Mouse (Mus musculus) embryonic facial prominence, embryonic 15.5 days (tissue): ENCODE data around the gene Glipr2. TPM values are rescaled to one million over a fixed set of nuclear protein-coding genes. Genes with fewer than 3 reads are reported as not detected.

Experiments
- ATAC-seq: fragments of 200-750 bp; cut with Nextera tagmentation; 2 replicates; pipeline ENCODE4 v1.8.0; 2017; ENCODE audit warnings: low read depth, moderate TSS enrichment; ENCODE audit not compliant: insufficient number of reproducible peaks, low FRiP score, low TSS enrichment
- H3K27ac ChIP-seq: fragments of 300-500 bp; sonication (generic); replicated peaks from 2 replicates; pipeline ENCODE4 v1.5.1; 2015; ENCODE audit warnings: mild to moderate bottlenecking, inconsistent platforms
- H3K27me3 ChIP-seq: fragments of 300-500 bp; sonication (generic); 2 replicates; pipeline ENCODE4 v1.6.1; 2015; ENCODE audit warnings: inconsistent platforms
- H3K36me3 ChIP-seq: fragments of 300-500 bp; sonication (generic); 2 replicates; pipeline ENCODE4 v1.6.1; 2015; ENCODE audit warnings: mild to moderate bottlenecking, inconsistent platforms
- H3K4me1 ChIP-seq: fragments of 300-500 bp; sonication (generic); 2 replicates; pipeline ENCODE4 v1.6.1; 2015; ENCODE audit warnings: inconsistent platforms
- H3K4me2 ChIP-seq: fragments of 300-500 bp; sonication (generic); replicated peaks from 2 replicates; pipeline ENCODE4 v1.6.1; 2015; ENCODE audit warnings: mild to moderate bottlenecking, inconsistent platforms
- H3K4me3 ChIP-seq: fragments of 300-500 bp; sonication (generic); replicated peaks from 2 replicates; pipeline ENCODE4 v1.5.1; 2015; ENCODE audit warnings: mild to moderate bottlenecking, inconsistent platforms
- H3K9ac ChIP-seq: fragments of 300-500 bp; sonication (generic); 2 replicates; pipeline ENCODE4 v1.6.1; 2015; ENCODE audit warnings: inconsistent platforms
- H3K9me3 ChIP-seq: fragments of 300-500 bp; sonication (generic); replicated peaks from 2 replicates; pipeline ENCODE4 v1.6.1; 2016; ENCODE audit warnings: inconsistent platforms
- WGBS: fragments of 180-500 bp; shearing (Covaris S2); methylation state at CpG from one replicate; pipeline ENCODE4 v1.1.7; 2015; 5-methylcytosine and 5-hydroxymethylcytosine counted together
- polyA plus RNA-seq: library from polyadenylated mRNA; unstranded; fragments of >200 nt; fragmentation: Nextera tagmentation; extraction: Ambion mirVana; gene quantifications from 2 replicates; pipeline ENCODE4 v1.2.1, GENCODE M21; 2015

The Glipr2 gene
- polyA plus RNA-seq, 1 experiment from 2014 or later = 84.4 TPM

- H3K9ac ChIP-seq = no peak overlapping the region; the same call in 1 of the 2 replicates
- H3K36me3 ChIP-seq = no peaks in the 10 kb centered on the region
- peak overlapping the region; percentile 37 for H3K4me3 ChIP-seq
- no peaks in the 10 kb centered on the region for H3K27me3 ChIP-seq
- peak overlapping the region; percentile 65 for H3K4me2 ChIP-seq
- H3K4me1 ChIP-seq = peaks cover 36% of the 10 kb centered on the region
- peak overlapping the region; percentile 22; the same call in 1 of the 2 replicates for H3K27ac ChIP-seq
- WGBS = 3% methylated on average over 24 of the region's 24 CpGs
- peak; percentile 90 for ATAC-seq
- no peaks in the 10 kb centered on the region for H3K9me3 ChIP-seq
Measured at GRCm38 (mm10) chr4:43982053-43982732, 25.0 kb downstream of the Glipr2 start.

- Histone ChIP-seq H3K4me1 (peaks cover 33% of the 10 kb centered on the region), H3K27me3 (no peaks in the 10 kb centered on the region), H3K36me3 (no peaks in the 10 kb centered on the region), H3K4me2 (peak within 1 kb of the TSS; percentile 65), H3K9ac (no peak within 1 kb of the TSS), H3K4me3 (peak within 1 kb of the TSS; percentile 37), H3K27ac (0 out of 2 replicates have a peak within 1 kb of the TSS, but pooled peaks have one; percentile 22), H3K9me3 (no peaks in the 10 kb centered on the region)
- ATAC-seq = no peak
- 62% methylated on average over 11 of the region's 11 CpGs for WGBS
Measured at GRCm38 (mm10) chr4:43983181-43983580, 26.0 kb downstream of the Glipr2 start, which contains the start of gene Ccin. TSS of gene Ccin (plus strand) at chr4:43983483.

GRCm38 (mm10) chr4:43983756-43984155 is 26.6 kb downstream of the Glipr2 start:
- WGBS = 89% methylated on average over 22 of the region's 22 CpGs
- H3K27ac ChIP-seq = no peak overlapping the region
- no peaks in the 10 kb centered on the region for H3K36me3 ChIP-seq
- no peak overlapping the region for H3K9ac ChIP-seq
- H3K9me3 ChIP-seq = no peaks in the 10 kb centered on the region
- ATAC-seq = no peak
- no peaks in the 10 kb centered on the region for H3K27me3 ChIP-seq
- H3K4me1 ChIP-seq = peaks cover 28% of the 10 kb centered on the region
- no peak overlapping the region for H3K4me3 ChIP-seq
- H3K4me2 ChIP-seq = no peak overlapping the region

GRCm38 (mm10) chr4:43984326-43984725 is 27.1 kb downstream of the Glipr2 start:
- Histone ChIP-seq H3K4me3 (no peak overlapping the region), H3K4me2 (no peak overlapping the region), H3K27me3 (no peaks in the 10 kb centered on the region), H3K9ac (no peak overlapping the region), H3K27ac (no peak overlapping the region), H3K9me3 (no peaks in the 10 kb centered on the region), H3K4me1 (peaks cover 22% of the 10 kb centered on the region), H3K36me3 (no peaks in the 10 kb centered on the region)
- WGBS = 93% methylated on average over 19 of the region's 19 CpGs
- ATAC-seq = no peak

- Histone ChIP-seq H3K9me3 (no peaks in the 10 kb centered on the region), H3K4me2 (no peak overlapping the region), H3K27me3 (no peaks in the 10 kb centered on the region), H3K4me1 (no peaks in the 10 kb centered on the region), H3K27ac (no peak overlapping the region), H3K36me3 (no peaks in the 10 kb centered on the region), H3K9ac (no peak overlapping the region), H3K4me3 (no peak overlapping the region)
- 87% methylated on average over 3 of the region's 3 CpGs for WGBS
- no peak for ATAC-seq
Measured at GRCm38 (mm10) chr4:43988976-43989375, 31.8 kb downstream of the Glipr2 start.

GRCm38 (mm10) chr4:43993072-43993471 is 35.9 kb downstream of the Glipr2 start:
- no peak overlapping the region for H3K4me3 ChIP-seq
- no peaks in the 10 kb centered on the region for H3K9me3 ChIP-seq
- H3K4me1 ChIP-seq = no peaks in the 10 kb centered on the region
- H3K4me2 ChIP-seq = no peak overlapping the region
- H3K27ac ChIP-seq = no peak overlapping the region
- H3K9ac ChIP-seq = no peak overlapping the region
- no peaks in the 10 kb centered on the region for H3K36me3 ChIP-seq
- WGBS = 90% methylated on average over 11 of the region's 11 CpGs
- no peak for ATAC-seq
- no peaks in the 10 kb centered on the region for H3K27me3 ChIP-seq

- WGBS = 80% methylated on average over 2 of the region's 2 CpGs
- Histone ChIP-seq H3K27ac (no peak overlapping the region), H3K4me2 (no peak overlapping the region), H3K9ac (no peak overlapping the region), H3K27me3 (no peaks in the 10 kb centered on the region), H3K4me1 (no peaks in the 10 kb centered on the region), H3K9me3 (no peaks in the 10 kb centered on the region), H3K36me3 (no peaks in the 10 kb centered on the region), H3K4me3 (no peak overlapping the region)
- no peak for ATAC-seq
Measured at GRCm38 (mm10) chr4:43994342-43994741, 37.1 kb downstream of the Glipr2 start.

GRCm38 (mm10) chr4:44003622-44004021 is 46.4 kb downstream of the Glipr2 start:
- no peak overlapping the region for H3K4me2 ChIP-seq
- H3K27ac ChIP-seq = no peak overlapping the region
- WGBS = 88% methylated on average over 6 of the region's 6 CpGs
- H3K9ac ChIP-seq = no peak overlapping the region
- H3K27me3 ChIP-seq = no peaks in the 10 kb centered on the region
- H3K4me1 ChIP-seq = no peaks in the 10 kb centered on the region
- no peak overlapping the region for H3K4me3 ChIP-seq
- H3K36me3 ChIP-seq = no peaks in the 10 kb centered on the region
- ATAC-seq = no peak
- H3K9me3 ChIP-seq = no peaks in the 10 kb centered on the region

GRCm38 (mm10) chr4:44004126-44004525 is 46.9 kb downstream of the Glipr2 start, which contains the start of gene Clta:
TSS of gene Clta (plus strand) at chr4:44004452.
- H3K9ac ChIP-seq = no peak within 1 kb of the TSS
- H3K4me3 ChIP-seq = no peak within 1 kb of the TSS
- whole genome bisulfite sequencing = 85% methylated on average over 5 of the region's 5 CpGs

GRCm38 (mm10) chr4:44004623-44005409 is 47.6 kb downstream of the Glipr2 start:
- WGBS = 77% methylated on average over 3 of the region's 3 CpGs
- Histone ChIP-seq H3K4me3 (no peak overlapping the region), H3K36me3 (no peaks in the 10 kb centered on the region), H3K27me3 (no peaks in the 10 kb centered on the region), H3K9me3 (no peaks in the 10 kb centered on the region), H3K4me1 (no peaks in the 10 kb centered on the region), H3K4me2 (no peak overlapping the region), H3K9ac (no peak overlapping the region), H3K27ac (no peak overlapping the region)
- no peak for ATAC-seq

More at GRCm38 (mm10) chr4:44004126-44004525, 46.9 kb downstream of the Glipr2 start, which contains the start of gene Clta:
- ATAC-seq = no peak
- Histone ChIP-seq H3K4me1 (no peaks in the 10 kb centered on the region), H3K9me3 (no peaks in the 10 kb centered on the region), H3K36me3 (no peaks in the 10 kb centered on the region), H3K27me3 (no peaks in the 10 kb centered on the region), H3K4me2 (no peak within 1 kb of the TSS), H3K27ac (no peak within 1 kb of the TSS)

- Histone ChIP-seq H3K9ac (no peak overlapping the region), H3K9me3 (no peaks in the 10 kb centered on the region), H3K4me2 (no peak overlapping the region), H3K27ac (no peak overlapping the region), H3K4me3 (no peak overlapping the region), H3K4me1 (peaks cover 19% of the 10 kb centered on the region), H3K36me3 (no peaks in the 10 kb centered on the region), H3K27me3 (no peaks in the 10 kb centered on the region)
- no peak for ATAC-seq
- 93% methylated on average over 1 of the region's 1 CpGs for WGBS
Measured at GRCm38 (mm10) chr4:44010176-44010575, 53.0 kb downstream of the Glipr2 start.
